Mouse (Mus musculus): ENCODE results near the gene Tnnc2. TPM values are rescaled to one million over a fixed set of nuclear protein-coding genes. Genes with fewer than 3 reads are reported as not detected.
"Not testable (repeated sequence)": the region's sequence is repeated elsewhere in the genome, so short reads cannot be mapped to it uniquely, and the experiment has no call there.

The Tnnc2 gene
- polyA plus RNA-seq, 1 experiment from 2014 or later = 1.7 TPM

GRCm38 (mm10) chr2:164806614-164807013, 26.8 kb upstream of the Tnnc2 start:
- Histone ChIP-seq H3K9me3 (ENCODE audit: control insufficient read depth, low read length) (no peaks in the 10 kb centered on the region), H3K4me2 (ENCODE audit: low read length) (no peak overlapping the region), H3K9ac (ENCODE audit: low read length) (no peak overlapping the region), H3K27ac (replicated peaks in 1 of 2; ENCODE audit: control insufficient read depth in 1 of 2, insufficient read depth in 1 of 2, low read depth in 2 of 2, low read length in 2 of 2) (no peak overlapping the region), H3K4me3 (ENCODE audit: control insufficient read depth in 1 of 2, insufficient read depth in 1 of 2, low read depth in 1 of 2, low read length in 2 of 2) (no peak overlapping the region), H3K27me3 (ENCODE audit: control insufficient read depth, insufficient read depth, low read length) (no peaks in the 10 kb centered on the region), H3K36me3 (ENCODE audit: control insufficient read depth, insufficient read depth, low read length) (peaks cover 28% of the 10 kb centered on the region), H3K4me1 (ENCODE audit: control insufficient read depth in 2 of 2, insufficient read depth in 2 of 2, low read length in 2 of 2) (peaks cover 4 to 16% of the 10 kb centered on the region in 2 experiments; a peak in 3 of 4 replicates)
- 71% methylated on average over 7 of the region's 7 CpGs for WGBS
- ATAC-seq (ENCODE audit: insufficient number of reproducible peaks, insufficient read depth, low FRiP score, low read depth) = no peak

- Histone ChIP-seq H3K9ac (ENCODE audit: low read length) (peak overlapping the region; percentile 82), H3K36me3 (ENCODE audit: control insufficient read depth, insufficient read depth, low read length) (peaks cover 36% of the 10 kb centered on the region), H3K4me1 (ENCODE audit: control insufficient read depth in 2 of 2, insufficient read depth in 2 of 2, low read length in 2 of 2) (peaks cover 4 to 16% of the 10 kb centered on the region in 2 experiments; a peak in 3 of 4 replicates), H3K4me3 (ENCODE audit: control insufficient read depth in 1 of 2, insufficient read depth in 1 of 2, low read depth in 1 of 2, low read length in 2 of 2) (peak overlapping the region; percentile 78 to 94), H3K9me3 (ENCODE audit: control insufficient read depth, low read length) (no peaks in the 10 kb centered on the region), H3K27me3 (ENCODE audit: control insufficient read depth, insufficient read depth, low read length) (no peaks in the 10 kb centered on the region), H3K4me2 (ENCODE audit: low read length) (peak overlapping the region; percentile 92), H3K27ac (replicated peaks in 1 of 2; ENCODE audit: control insufficient read depth in 1 of 2, insufficient read depth in 1 of 2, low read depth in 2 of 2, low read length in 2 of 2) (peak overlapping the region; percentile 69 to 76)
- under 1% methylated on average over 21 of the region's 21 CpGs for WGBS
- peak; percentile 51 for ATAC-seq (ENCODE audit: insufficient number of reproducible peaks, insufficient read depth, low FRiP score, low read depth)
Observed at GRCm38 (mm10) chr2:164805332-164805718, 25.6 kb upstream of the Tnnc2 start.

GRCm38 (mm10) chr2:164804533-164805331, 25.0 kb upstream of the Tnnc2 start, which contains the start of the genes Acot8 and Zswim3:
TSS of gene Acot8 (minus strand) at chr2:164804882.
TSS of gene Zswim3 (plus strand) at chr2:164805098.
- Histone ChIP-seq H3K4me3 (ENCODE audit: control insufficient read depth in 1 of 2, insufficient read depth in 1 of 2, low read depth in 1 of 2, low read length in 2 of 2) (peak within 1 kb of the TSS; percentile 85 to 94), H3K27ac (replicated peaks in 1 of 2; ENCODE audit: control insufficient read depth in 1 of 2, insufficient read depth in 1 of 2, low read depth in 2 of 2, low read length in 2 of 2) (peak within 1 kb of the TSS; percentile 72 to 82), H3K36me3 (ENCODE audit: control insufficient read depth, insufficient read depth, low read length) (peaks cover 41% of the 10 kb centered on the region), H3K9me3 (ENCODE audit: control insufficient read depth, low read length) (no peaks in the 10 kb centered on the region), H3K4me1 (ENCODE audit: control insufficient read depth in 2 of 2, insufficient read depth in 2 of 2, low read length in 2 of 2) (peaks cover 4 to 16% of the 10 kb centered on the region in 2 experiments; a peak in 3 of 4 replicates), H3K27me3 (ENCODE audit: control insufficient read depth, insufficient read depth, low read length) (no peaks in the 10 kb centered on the region), H3K4me2 (ENCODE audit: low read length) (peak within 1 kb of the TSS; percentile 92), H3K9ac (ENCODE audit: low read length) (peak within 1 kb of the TSS; percentile 92)
- under 1% methylated on average over 47 of the region's 47 CpGs for WGBS
- ATAC-seq (ENCODE audit: insufficient number of reproducible peaks, insufficient read depth, low FRiP score, low read depth) = peak; percentile 94

GRCm38 (mm10) chr2:164803921-164804313, 24.1 kb upstream of the Tnnc2 start:
- H3K27ac ChIP-seq (replicated peaks in 1 of 2; ENCODE audit: control insufficient read depth in 1 of 2, insufficient read depth in 1 of 2, low read depth in 2 of 2, low read length in 2 of 2) = peak overlapping the region in 1 of 2 experiments; percentile 82; a peak in 2 of 4 replicates
- peak overlapping the region; percentile 68 for H3K4me2 ChIP-seq (ENCODE audit: low read length)
- H3K4me1 ChIP-seq (ENCODE audit: control insufficient read depth in 2 of 2, insufficient read depth in 2 of 2, low read length in 2 of 2) = peaks cover 4 to 16% of the 10 kb centered on the region in 2 experiments; a peak in 3 of 4 replicates
- peak overlapping the region; percentile 92 for H3K9ac ChIP-seq (ENCODE audit: low read length)
- H3K27me3 ChIP-seq (ENCODE audit: control insufficient read depth, insufficient read depth, low read length) = no peaks in the 10 kb centered on the region
- ATAC-seq (ENCODE audit: insufficient number of reproducible peaks, insufficient read depth, low FRiP score, low read depth) = no peak
- H3K4me3 ChIP-seq (ENCODE audit: control insufficient read depth in 1 of 2, insufficient read depth in 1 of 2, low read depth in 1 of 2, low read length in 2 of 2) = peak overlapping the region; percentile 85 to 94
- no peaks in the 10 kb centered on the region for H3K9me3 ChIP-seq (ENCODE audit: control insufficient read depth, low read length)
- WGBS = 52% methylated on average over 1 of the region's 1 CpGs
- H3K36me3 ChIP-seq (ENCODE audit: control insufficient read depth, insufficient read depth, low read length) = peaks cover 43% of the 10 kb centered on the region

- 87% methylated on average over 16 of the region's 16 CpGs for WGBS
- Histone ChIP-seq H3K36me3 (ENCODE audit: control insufficient read depth, insufficient read depth, low read length) (peaks cover 41% of the 10 kb centered on the region), H3K4me3 (ENCODE audit: control insufficient read depth in 1 of 2, insufficient read depth in 1 of 2, low read depth in 1 of 2, low read length in 2 of 2) (peak overlapping the region in 1 of 2 experiments; percentile 94; a peak in 1 of 4 replicates), H3K4me1 (ENCODE audit: control insufficient read depth in 2 of 2, insufficient read depth in 2 of 2, low read length in 2 of 2) (peaks cover 4 to 16% of the 10 kb centered on the region in 2 experiments; a peak in 3 of 4 replicates), H3K9me3 (ENCODE audit: control insufficient read depth, low read length) (no peaks in the 10 kb centered on the region), H3K9ac (ENCODE audit: low read length) (peak overlapping the region; percentile 92), H3K4me2 (ENCODE audit: low read length) (peak overlapping the region; percentile 68), H3K27me3 (ENCODE audit: control insufficient read depth, insufficient read depth, low read length) (no peaks in the 10 kb centered on the region), H3K27ac (replicated peaks in 1 of 2; ENCODE audit: control insufficient read depth in 1 of 2, insufficient read depth in 1 of 2, low read depth in 2 of 2, low read length in 2 of 2) (no peak overlapping the region)
- no peak for ATAC-seq (ENCODE audit: insufficient number of reproducible peaks, insufficient read depth, low FRiP score, low read depth)
Observed at GRCm38 (mm10) chr2:164803201-164803920, 23.6 kb upstream of the Tnnc2 start.

GRCm38 (mm10) chr2:164800252-164801004, 20.7 kb upstream of the Tnnc2 start:
- Histone ChIP-seq H3K27ac (replicated peaks in 1 of 2; ENCODE audit: control insufficient read depth in 1 of 2, insufficient read depth in 1 of 2, low read depth in 2 of 2, low read length in 2 of 2) (no peak overlapping the region), H3K27me3 (ENCODE audit: control insufficient read depth, insufficient read depth, low read length) (no peaks in the 10 kb centered on the region), H3K9ac (ENCODE audit: low read length) (no peak overlapping the region), H3K4me1 (ENCODE audit: control insufficient read depth in 2 of 2, insufficient read depth in 2 of 2, low read length in 2 of 2) (peaks cover 4 to 9% of the 10 kb centered on the region in 2 experiments; a peak in 3 of 4 replicates), H3K4me3 (ENCODE audit: control insufficient read depth in 1 of 2, insufficient read depth in 1 of 2, low read depth in 1 of 2, low read length in 2 of 2) (no peak overlapping the region), H3K9me3 (ENCODE audit: control insufficient read depth, low read length) (no peaks in the 10 kb centered on the region), H3K36me3 (ENCODE audit: control insufficient read depth, insufficient read depth, low read length) (peaks cover 69% of the 10 kb centered on the region), H3K4me2 (ENCODE audit: low read length) (no peak overlapping the region)
- 81% methylated on average over 13 of the region's 13 CpGs for WGBS
- ATAC-seq (ENCODE audit: insufficient number of reproducible peaks, insufficient read depth, low FRiP score, low read depth) = no peak

- not testable (repeated sequence) for H3K4me1 ChIP-seq (ENCODE audit: control insufficient read depth in 2 of 2, insufficient read depth in 2 of 2, low read length in 2 of 2); ATAC-seq (ENCODE audit: insufficient number of reproducible peaks, insufficient read depth, low FRiP score, low read depth); H3K4me2 ChIP-seq (ENCODE audit: low read length); H3K4me3 ChIP-seq (ENCODE audit: control insufficient read depth in 1 of 2, insufficient read depth in 1 of 2, low read depth in 1 of 2, low read length in 2 of 2); H3K27me3 ChIP-seq (ENCODE audit: control insufficient read depth, insufficient read depth, low read length); H3K9ac ChIP-seq (ENCODE audit: low read length); H3K27ac ChIP-seq (replicated peaks in 1 of 2; ENCODE audit: control insufficient read depth in 1 of 2, insufficient read depth in 1 of 2, low read depth in 2 of 2, low read length in 2 of 2); H3K9me3 ChIP-seq (ENCODE audit: control insufficient read depth, low read length)
- 75% methylated on average over 6 of the region's 6 CpGs for WGBS
- H3K36me3 ChIP-seq (ENCODE audit: control insufficient read depth, insufficient read depth, low read length) = peaks cover 86% of the 10 kb centered on the region
Observed at GRCm38 (mm10) chr2:164798554-164798953, 18.8 kb upstream of the Tnnc2 start.

Measured in heart, embryonic 14.5 days (tissue).